17 mouse cellular contexts compared by ENCODE assay signal in genomic region chr6:99199277-99199676, GRCm38 (mm10).
DNase-seq lines count a peak whose midpoint lies in the region; ATAC-seq and TF ChIP-seq lines count a peak whose summit lies in the region.
"Had no signal": no experiment of that assay in that cellular context is flagged by ENCODE, and none has a peak within 500 bp of the region (broad histone marks: within the 10 kb centered on the region; RNA-seq: fewer than 3 reads in every experiment).

No protein-coding gene starts in this region.

- H3K27me3 ChIP-seq in heart, embryonic 10.5 days (ENCODE audit: insufficient read depth, poor library complexity, severe bottlenecking), result no peaks in the 10 kb centered on the region
- no peaks in the 10 kb centered on the region for H3K27me3 ChIP-seq in liver, adult 2 months (ENCODE audit: control insufficient read depth, insufficient read depth, low read length)
- H3K27me3 ChIP-seq in liver, embryonic 11.5 days (replicated peaks; ENCODE audit: control insufficient read depth, insufficient read depth, low read length), result no peaks in the 10 kb centered on the region
- H3K27me3 ChIP-seq in myocyte (ENCODE audit: control insufficient read depth, insufficient read depth, insufficient read length), result no peaks in the 10 kb centered on the region
- H3K27me3 ChIP-seq: kidney, embryonic 15.5 days; limb, embryonic 15.5 days; Patski had no signal

- H3K27ac ChIP-seq in heart, embryonic 10.5 days, result peak overlapping the region; percentile 93
- H3K27ac ChIP-seq in liver, adult 2 months (replicated peaks; ENCODE audit: insufficient read depth, low read depth, low read length), result no peak overlapping the region
- H3K27ac ChIP-seq in liver, embryonic 11.5 days (ENCODE audit: low read depth, low read length), result no peak overlapping the region
- H3K27ac ChIP-seq: kidney, embryonic 15.5 days; limb, embryonic 15.5 days had no signal

- no peak overlapping the region for H3K9ac ChIP-seq in liver, adult 2 months (ENCODE audit: low read depth, low read length)
- H3K9ac ChIP-seq in liver, embryonic 11.5 days (ENCODE audit: low read depth, low read length), result no peak overlapping the region
- H3K9ac ChIP-seq: kidney, embryonic 15.5 days; limb, embryonic 15.5 days had no signal

- 64% methylated on average over 4 of the region's 4 CpGs for WGBS in heart, embryonic 10.5 days
- WGBS in liver, adult 2 months, result 36% methylated on average over 4 of the region's 4 CpGs
- WGBS in liver, embryonic 11.5 days, result 56% methylated on average over 4 of the region's 4 CpGs

- H3K79me2 ChIP-seq in liver, adult 2 months (ENCODE audit: control insufficient read depth, insufficient read depth, low read length), result peaks cover 15% of the 10 kb centered on the region; the same call in 1 of the 2 replicates
- H3K79me2 ChIP-seq in myocyte (ENCODE audit: control insufficient read depth, insufficient read depth), result no peaks in the 10 kb centered on the region

- TF ChIP-seq POLR2A in liver, adult 2 months (IDR thresholded peaks at IDR 0.05; ENCODE audit: extremely low read depth, insufficient read depth, low read length), result no peak
- no peak for TF ChIP-seq POLR2A in myocyte (IDR thresholded peaks at IDR 0.05; ENCODE audit: insufficient read length, low read depth)

- H3K4me3 ChIP-seq in heart, embryonic 10.5 days, result no peak overlapping the region
- no peak overlapping the region for H3K4me3 ChIP-seq in liver, adult 2 months (ENCODE audit: insufficient read depth, low read depth, low read length)
- H3K4me3 ChIP-seq in liver, embryonic 11.5 days (ENCODE audit: low read depth, low read length), result no peak overlapping the region
- no peak overlapping the region for H3K4me3 ChIP-seq in myocyte
- H3K4me3 ChIP-seq: forebrain, embryonic 10.5 days; kidney, embryonic 15.5 days; limb, embryonic 15.5 days had no signal

- intact Hi-C loops in heart, postnatal 10 days (cut with DNase I), result no loop called here
- intact Hi-C loops in left cerebral cortex, postnatal 4 days (cut with DNase I), result loop anchor here (5.0 kb wide), 1 partner anchor 1092 kb away; no protein-coding TSS in a partner anchor

- no peak overlapping the region for H3ac ChIP-seq in myocyte (ENCODE audit: control insufficient read depth, insufficient read length)

- no peak for TF ChIP-seq CTCF in liver, adult 2 months (IDR thresholded peaks at IDR 0.05; ENCODE audit: low read depth, low read length)

- no peaks in the 10 kb centered on the region for H3K36me3 ChIP-seq in heart, embryonic 10.5 days
- H3K36me3 ChIP-seq in liver, adult 2 months (ENCODE audit: control insufficient read depth, insufficient read depth, low read length), result no peaks in the 10 kb centered on the region
- no peaks in the 10 kb centered on the region for H3K36me3 ChIP-seq in liver, embryonic 11.5 days (ENCODE audit: control insufficient read depth, insufficient read depth, low read length)
- no peaks in the 10 kb centered on the region for H3K36me3 ChIP-seq in myocyte (ENCODE audit: control insufficient read depth, insufficient read depth)
- H3K36me3 ChIP-seq: forebrain, embryonic 10.5 days; kidney, embryonic 15.5 days; limb, embryonic 15.5 days had no signal

- no peak for DNase-seq in heart, embryonic 10.5 days (ENCODE audit: low spot score)
- no peak for DNase-seq in heart, postnatal 10 days
- DNase-seq in liver, adult 2 months (ENCODE audit: extremely low read depth, low read depth, low spot score), result peak; percentile 67
- no peak for DNase-seq in liver, embryonic 11.5 days (ENCODE audit: low spot score)
- no peak for DNase-seq in right cerebral cortex, adult 2 months (ENCODE audit: low spot score in 2 of 2)
- DNase-seq in left cerebral cortex, postnatal 4 days, result no peak
- DNase-seq: adrenal gland, postnatal 36 days; B cell, adult 2 months; cerebellum, adult 2 months; thymus, adult 2 months had no signal

- H3K4me2 ChIP-seq in liver, embryonic 11.5 days, result no peak overlapping the region
- H3K4me2 ChIP-seq in myocyte (ENCODE audit: low read depth), result no peak overlapping the region
- H3K4me2 ChIP-seq: kidney, embryonic 15.5 days; limb, embryonic 15.5 days had no signal

- H3K9me3 ChIP-seq in heart, embryonic 10.5 days, result no peaks in the 10 kb centered on the region
- no peaks in the 10 kb centered on the region for H3K9me3 ChIP-seq in liver, embryonic 11.5 days (ENCODE audit: control insufficient read depth, low read length)
- H3K9me3 ChIP-seq: forebrain, embryonic 10.5 days; kidney, embryonic 15.5 days; limb, embryonic 15.5 days had no signal

- peaks cover 76% of the 10 kb centered on the region for H3K4me1 ChIP-seq in heart, embryonic 10.5 days
- H3K4me1 ChIP-seq in liver, adult 2 months (ENCODE audit: control insufficient read depth, insufficient read depth, low read length), result peaks cover 3% of the 10 kb centered on the region; the same call in 1 of the 2 replicates
- peaks cover 14% of the 10 kb centered on the region; the same call in 1 of the 2 replicates for H3K4me1 ChIP-seq in liver, embryonic 11.5 days (replicated peaks; ENCODE audit: control insufficient read depth, insufficient read depth, low read length)

- ATAC-seq in liver, embryonic 11.5 days (replicated peaks; ENCODE audit: low FRiP score), result no peak
- ATAC-seq in common myeloid progenitor, adult 5-6 weeks (replicated peaks; ENCODE audit: low read depth, poor library complexity, severe bottlenecking), result peak; percentile 83
- ATAC-seq: activated CD4-positive, CD25-positive, alpha-beta regulatory T cell, adult 4 months; Patski had no signal

TF ChIP-seq in myocyte, 11 proteins besides CTCF, POLR2A, EP300 and RAD21:
- TF ChIP-seq USF1 (IDR thresholded peaks at IDR 0.05; ENCODE audit: low read depth) (no peak), CEBPB (IDR thresholded peaks at IDR 0.05; ENCODE audit: insufficient read depth, poor library complexity, severe bottlenecking) (peak; percentile 51; the same call in 1 of the 2 replicates), TCF12 (IDR thresholded peaks at IDR 0.05; ENCODE audit: insufficient read depth, poor library complexity, severe bottlenecking) (no peak), MYOD1 (IDR thresholded peaks at IDR 0.05; ENCODE audit: control insufficient read depth in 1 of 3, insufficient read length in 2 of 3, low read depth in 2 of 3) (no peak)
